Mouse (Mus musculus) urinary bladder, postnatal 4 days (tissue): ENCODE results near the gene Alox12.

ENCODE experiments used
- DNase-seq, 2 experiments: peaks; one replicate each; pipeline ENCODE4 v3.0.0; 2021 to 2022; ENCODE audit warnings: low spot score in 2 of 2

Alox12 gene

GRCm38 (mm10) chr11:70254931-70255531 lies at the start of gene Alox12:
Alox12 (minus strand) TSS chr11:70255353.
- DNase-seq = peak in 1 of 2 experiments; percentile 48

DNA sequence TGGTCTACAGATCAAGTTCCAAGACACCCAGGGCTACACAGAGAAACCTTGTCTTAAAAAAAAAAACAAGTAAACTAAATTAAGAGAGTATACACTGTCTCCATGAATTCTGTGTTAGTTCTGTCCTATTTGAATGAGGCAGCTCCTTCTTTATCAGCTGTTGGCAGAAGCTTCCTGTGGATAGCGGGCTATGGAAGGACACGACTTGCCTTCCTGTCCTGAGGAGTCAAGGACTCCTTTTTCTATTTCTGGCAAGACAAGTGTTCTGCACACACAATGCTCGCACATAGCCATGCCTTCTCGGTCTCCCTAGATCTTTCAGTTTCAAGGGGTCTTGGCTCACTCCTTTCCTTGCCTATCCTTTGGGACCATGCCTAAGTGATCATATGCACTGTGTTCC lies 47.1 kb upstream of the Alox12 start:
- no peak for DNase-seq

GRCm38 (mm10) chr11:70297836-70298454 lies 42.8 kb upstream of the Alox12 start:
- DNase-seq = no peak

GRCm38 (mm10) chr11:70297405-70297804 lies 42.3 kb upstream of the Alox12 start:
- no peak for DNase-seq

- DNase-seq = no peak
Observed at GRCm38 (mm10) chr11:70293881-70294280, 38.7 kb upstream of the Alox12 start.

- DNase-seq = no peak
Observed at GRCm38 (mm10) chr11:70291235-70291634, 36.1 kb upstream of the Alox12 start.

DNA sequence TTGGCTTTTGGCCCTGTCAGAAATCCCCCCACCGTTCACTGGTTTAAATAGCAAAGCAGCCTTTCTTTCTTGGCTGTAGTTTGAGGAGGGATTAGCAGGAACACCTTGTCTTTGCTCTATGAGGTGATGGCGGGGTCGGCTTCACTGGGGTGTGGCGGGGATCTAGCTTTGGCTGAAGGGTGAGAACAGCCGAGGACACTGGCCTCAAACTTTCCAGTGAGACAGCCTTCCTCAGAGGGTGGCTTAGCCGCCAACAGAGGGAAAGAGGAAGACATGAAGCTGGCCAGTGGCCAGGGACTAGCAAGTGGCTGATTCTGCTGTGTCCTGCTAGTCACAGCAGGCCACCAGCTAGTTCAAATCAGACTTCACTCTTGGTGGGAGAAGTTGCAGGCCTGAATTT lies 34.1 kb upstream of the Alox12 start:
- no peak for DNase-seq

GRCm38 (mm10) chr11:70288102-70288501 lies 32.9 kb upstream of the Alox12 start:
- no peak for DNase-seq

GRCm38 (mm10) chr11:70285686-70286085 lies 30.5 kb upstream of the Alox12 start:
- DNase-seq = no peak

DNA sequence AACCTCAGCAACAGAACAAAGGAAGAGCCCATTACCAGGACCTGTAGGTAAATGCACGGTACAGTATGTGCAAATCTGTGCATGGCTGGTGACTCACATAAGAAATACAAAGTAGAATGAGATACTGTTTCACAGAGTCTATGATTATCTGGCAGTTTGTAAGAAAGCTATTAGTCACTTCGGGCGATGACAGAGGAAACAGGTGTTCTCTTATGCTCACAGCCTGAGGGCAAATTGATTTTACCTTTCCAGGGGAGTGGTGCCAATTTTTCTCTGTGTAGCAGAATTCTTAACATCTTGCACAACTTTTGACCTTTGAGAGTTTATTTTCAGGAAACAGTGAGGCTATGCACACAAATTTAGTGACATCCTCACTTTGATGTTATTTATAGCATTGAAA lies 29.6 kb upstream of the Alox12 start:
- DNase-seq = no peak

DNA sequence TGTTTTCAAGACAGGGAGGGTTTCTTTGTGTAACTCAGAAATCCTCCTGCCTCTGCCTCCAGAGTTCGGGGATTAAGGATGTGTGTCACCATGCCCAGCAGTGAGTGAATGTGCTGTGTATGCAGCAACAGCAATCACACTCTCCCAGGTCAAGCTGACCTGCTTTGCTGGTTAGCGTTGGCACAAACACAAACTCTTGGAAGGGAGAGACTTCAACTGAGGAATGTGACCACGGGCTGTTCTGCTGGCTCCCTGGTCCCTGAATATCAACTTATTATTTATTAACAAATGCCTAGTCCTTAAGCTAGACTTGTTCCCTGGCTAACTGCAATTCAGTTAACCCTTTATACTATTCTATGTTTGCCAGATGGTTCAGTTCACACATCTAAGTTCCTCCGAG lies 28.5 kb upstream of the Alox12 start:
- no peak for DNase-seq

DNA sequence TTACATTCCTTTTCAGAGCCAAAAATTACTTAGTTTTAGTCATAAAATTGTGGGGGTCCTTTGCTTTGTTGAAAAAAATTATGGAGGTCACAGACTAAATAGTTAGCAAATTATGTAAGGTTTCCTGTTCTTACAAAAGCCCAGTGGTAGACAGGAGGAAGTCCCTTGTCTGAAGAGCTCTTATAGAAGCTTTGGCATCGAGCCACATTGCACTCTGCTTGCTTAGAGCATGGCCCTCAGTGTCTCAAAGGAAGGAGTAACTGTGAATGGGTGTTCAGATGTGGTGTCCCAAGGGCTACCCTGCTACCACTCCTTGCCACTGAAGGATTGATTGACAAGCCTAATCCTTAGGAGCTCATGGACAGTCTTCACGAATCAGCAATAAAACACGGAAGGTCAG lies 25.3 kb upstream of the Alox12 start:
- DNase-seq = no peak

- DNase-seq = no peak
Observed at GRCm38 (mm10) chr11:70278961-70279360, 23.8 kb upstream of the Alox12 start.

GRCm38 (mm10) chr11:70271641-70272040 lies 16.5 kb upstream of the Alox12 start:
- no peak for DNase-seq

- DNase-seq = no peak
Observed at GRCm38 (mm10) chr11:70266405-70266804, 11.3 kb upstream of the Alox12 start.

GRCm38 (mm10) chr11:70265819-70266218 lies 10.7 kb upstream of the Alox12 start:
- no peak for DNase-seq

- DNase-seq = no peak
Observed at GRCm38 (mm10) chr11:70265252-70265651, 10.1 kb upstream of the Alox12 start.

DNA sequence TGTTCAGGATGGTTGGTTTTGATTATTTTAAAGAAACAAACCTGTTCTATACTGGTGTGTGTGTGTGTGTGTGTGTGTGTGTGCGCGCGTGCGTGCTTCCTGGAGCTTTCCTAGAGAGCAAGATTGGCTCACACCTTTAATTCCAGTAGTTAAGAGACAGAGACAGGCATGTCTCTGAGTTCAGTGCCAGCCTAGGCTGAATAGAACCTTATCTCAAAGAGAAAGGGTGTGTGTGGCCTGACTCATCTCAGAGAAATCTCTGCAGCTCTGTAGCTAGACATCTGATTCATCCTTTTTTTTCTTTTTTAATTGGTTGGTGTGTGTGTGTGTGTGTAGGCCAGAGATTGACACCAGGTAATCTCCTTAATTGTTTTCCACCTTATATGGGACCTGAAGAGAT lies 3.9 kb upstream of the Alox12 start:
- no peak for DNase-seq

DNA sequence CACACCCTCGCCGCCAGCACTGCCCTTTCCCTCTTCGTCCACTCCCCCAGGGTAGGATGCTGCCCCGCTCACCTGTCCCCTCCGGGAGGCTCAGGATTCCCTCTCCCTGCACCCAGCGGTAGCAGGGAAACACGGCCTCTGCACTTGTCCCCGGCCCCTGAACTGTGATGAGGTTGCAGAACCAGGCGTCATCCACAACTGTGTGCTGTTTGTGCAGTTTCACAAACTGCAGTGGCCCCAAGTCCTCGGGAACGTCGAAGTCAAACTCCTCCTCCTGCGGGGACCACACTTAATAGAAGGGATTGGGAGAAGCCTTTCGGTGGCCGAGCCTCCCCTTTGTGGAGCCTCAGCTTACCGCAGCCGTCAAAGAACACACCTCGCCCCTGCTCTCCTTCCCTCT lies 816 bp downstream of the Alox12 start:
- no peak for DNase-seq

GRCm38 (mm10) chr11:70251853-70252252 lies 3.3 kb downstream of the Alox12 start:
- DNase-seq = no peak

- DNase-seq = no peak
Observed at GRCm38 (mm10) chr11:70250150-70250549, 5.0 kb downstream of the Alox12 start.

- DNase-seq = peak in 1 of 2 experiments; percentile 28
Observed at GRCm38 (mm10) chr11:70247136-70247845, 7.9 kb downstream of the Alox12 start.

DNA sequence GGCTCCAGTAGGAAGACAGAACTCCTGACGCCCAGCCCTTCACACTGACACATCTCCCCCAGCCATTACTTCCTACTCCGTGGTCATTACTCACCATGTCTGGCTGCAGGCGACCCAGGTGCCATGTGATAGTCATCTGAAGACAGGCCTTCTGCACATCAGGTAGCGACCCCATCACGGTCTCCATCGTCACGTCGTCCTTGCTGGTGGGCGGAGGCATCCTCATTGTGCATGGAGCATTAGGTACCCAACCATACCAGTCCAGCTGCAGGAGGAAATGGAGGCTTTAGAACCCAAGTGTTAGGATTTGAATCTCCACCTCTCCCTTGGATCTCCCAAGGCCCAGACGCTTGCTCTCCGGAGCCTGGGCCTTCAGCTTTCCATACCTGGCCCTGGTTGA lies 12.6 kb downstream of the Alox12 start:
- DNase-seq = no peak
